Mouse (Mus musculus) neural tube, embryonic 11.5 days (tissue): ENCODE data around the gene Klhl12. TPM values are rescaled to one million over a fixed set of nuclear protein-coding genes. Genes with fewer than 3 reads are reported as not detected.
"Not testable (repeated sequence)": the region's sequence is repeated elsewhere in the genome, so short reads cannot be mapped to it uniquely, and the experiment has no call there.

Experiments used
- ATAC-seq: fragments of 200-750 bp; cut with Nextera tagmentation; 2 replicates; pipeline ENCODE4 v1.8.0; 2017; ENCODE audit warnings: moderate number of reproducible peaks, mild to moderate bottlenecking, moderate TSS enrichment, moderate library complexity; ENCODE audit not compliant: insufficient read depth, low FRiP score, low TSS enrichment
- DNase-seq: peaks from one replicate; pipeline ENCODE4 v3.0.0-alpha.2; 2015; ENCODE audit warnings: low spot score
- H3K27ac ChIP-seq: fragments of 300-500 bp; sonication (generic); 2 replicates; pipeline ENCODE4 v1.5.1; 2014; ENCODE audit warnings: low read depth, mild to moderate bottlenecking, low read length
- H3K27me3 ChIP-seq: fragments of 300-500 bp; sonication (generic); 2 replicates; pipeline ENCODE4 v1.6.1; 2014; ENCODE audit warnings: mild to moderate bottlenecking, low read length, mixed read lengths; ENCODE audit not compliant: control insufficient read depth, insufficient read depth
- H3K36me3 ChIP-seq: fragments of 300-500 bp; sonication (generic); 2 replicates; pipeline ENCODE4 v1.6.1; 2014; ENCODE audit warnings: mild to moderate bottlenecking, low read length, moderate library complexity, mixed read lengths; ENCODE audit not compliant: control insufficient read depth, insufficient read depth
- H3K4me1 ChIP-seq: fragments of 300-500 bp; sonication (generic); 2 replicates; pipeline ENCODE4 v1.6.1; 2014; ENCODE audit warnings: low read length, mixed read lengths; ENCODE audit not compliant: control insufficient read depth, insufficient read depth
- H3K4me2 ChIP-seq: fragments of 300-500 bp; sonication (generic); 2 replicates; pipeline ENCODE4 v1.6.1; 2014; ENCODE audit warnings: low read depth, mild to moderate bottlenecking, moderate library complexity
- H3K4me3 ChIP-seq: fragments of 300-500 bp; sonication (generic); 2 replicates; pipeline ENCODE4 v1.5.1; 2014; ENCODE audit warnings: low read depth, low read length
- H3K9ac ChIP-seq: fragments of 300-500 bp; sonication (generic); 2 replicates; pipeline ENCODE4 v1.6.1; 2014; ENCODE audit warnings: mild to moderate bottlenecking, low read length
- H3K9me3 ChIP-seq: fragments of 300-500 bp; sonication (generic); 2 replicates; pipeline ENCODE4 v1.6.1; 2016; ENCODE audit warnings: low read length; ENCODE audit not compliant: control insufficient read depth
- WGBS: fragments of 180-500 bp; shearing (Covaris S2); extraction: QIAGEN DNeasy Blood & Tissue Kit; methylation state at CpG from one replicate; pipeline ENCODE4 v1.1.7; 2014; 5-methylcytosine and 5-hydroxymethylcytosine counted together
- polyA plus RNA-seq: library from polyadenylated mRNA; unstranded; fragments of >200 nt; fragmentation: Nextera tagmentation; extraction: Ambion mirVana; gene quantifications from 2 replicates; pipeline ENCODE4 v1.2.1, GENCODE M21; 2014

Gene Klhl12
- polyA plus RNA-seq, 1 experiment from 2014 or later = 38.2 TPM

- Histone ChIP-seq H3K4me1 (no peaks in the 10 kb centered on the region), H3K36me3 (no peaks in the 10 kb centered on the region), H3K27me3 (no peaks in the 10 kb centered on the region), H3K27ac (no peak overlapping the region), H3K4me2 (no peak overlapping the region), H3K4me3 (no peak overlapping the region), H3K9me3 (no peaks in the 10 kb centered on the region), H3K9ac (no peak overlapping the region)
- ATAC-seq = no peak
- WGBS = 80% methylated on average over 6 of the region's 6 CpGs
- no peak for DNase-seq
Observed at GRCm38 (mm10) chr1:134526752-134527151, 71.4 kb downstream of the Klhl12 start.

- no peak for DNase-seq
- no peak for ATAC-seq
- no peaks in the 10 kb centered on the region for H3K4me1 ChIP-seq
- no peak overlapping the region for H3K4me3 ChIP-seq
- no peaks in the 10 kb centered on the region for H3K9me3 ChIP-seq
- no peak overlapping the region for H3K4me2 ChIP-seq
- H3K9ac ChIP-seq = no peak overlapping the region
- 84% methylated on average over 6 of the region's 6 CpGs for WGBS
- H3K27me3 ChIP-seq = no peaks in the 10 kb centered on the region
- no peak overlapping the region for H3K27ac ChIP-seq
- H3K36me3 ChIP-seq = no peaks in the 10 kb centered on the region
Observed at GRCm38 (mm10) chr1:134530618-134531017, 75.3 kb downstream of the Klhl12 start.

DNA sequence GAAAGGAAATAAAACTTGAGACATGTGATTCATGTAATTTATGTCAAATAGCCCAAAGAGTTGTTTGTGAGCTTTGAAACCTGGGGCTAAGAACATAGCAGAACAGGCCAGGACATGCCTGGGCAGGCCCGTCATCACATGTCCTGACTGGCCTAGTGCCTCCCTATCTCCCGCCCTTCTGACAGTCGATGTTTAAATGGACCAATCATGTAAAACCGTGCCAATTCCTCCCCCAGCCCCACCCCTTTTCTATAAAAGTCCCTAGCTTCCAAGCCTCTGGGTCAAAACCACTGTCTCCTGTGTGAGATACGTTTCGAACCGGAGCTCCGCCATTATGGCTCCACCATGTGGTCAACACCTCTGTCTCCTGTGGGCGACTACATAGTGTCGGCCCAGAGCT, 78.4 kb downstream of the Klhl12 start:
- not testable (repeated sequence) for H3K4me3 ChIP-seq, H3K36me3 ChIP-seq, H3K27ac ChIP-seq, DNase-seq, ATAC-seq, H3K4me2 ChIP-seq, H3K4me1 ChIP-seq, H3K9me3 ChIP-seq, H3K27me3 ChIP-seq, H3K9ac ChIP-seq
- WGBS = 88% methylated on average over 10 of the region's 10 CpGs

GRCm38 (mm10) chr1:134535054-134535453, 79.7 kb downstream of the Klhl12 start:
- DNase-seq = no peak
- Histone ChIP-seq H3K9ac (no peak overlapping the region), H3K27ac (no peak overlapping the region), H3K9me3 (no peaks in the 10 kb centered on the region), H3K36me3 (no peaks in the 10 kb centered on the region), H3K4me3 (no peak overlapping the region), H3K4me1 (no peaks in the 10 kb centered on the region), H3K4me2 (no peak overlapping the region), H3K27me3 (no peaks in the 10 kb centered on the region)
- no peak for ATAC-seq
- 93% methylated on average over 1 of the region's 1 CpGs for WGBS

DNA sequence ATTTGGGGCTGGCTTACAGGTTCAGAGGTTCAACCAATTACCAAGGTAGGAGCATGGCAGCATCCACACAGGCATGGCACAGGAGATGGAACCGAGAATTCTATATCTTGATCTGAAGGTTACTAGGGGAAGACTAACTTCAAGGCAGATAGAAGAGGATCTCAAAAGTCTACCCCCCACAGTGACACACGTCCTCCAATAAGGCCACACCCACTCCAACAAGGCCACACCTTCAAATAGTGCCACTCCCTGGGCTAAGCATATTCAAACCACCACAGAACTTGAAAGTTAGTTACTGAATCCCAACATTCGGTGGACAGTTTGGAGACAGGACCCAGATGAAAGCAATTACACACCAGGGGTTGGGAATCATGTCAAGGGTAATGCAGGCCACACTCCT, 80.2 kb downstream of the Klhl12 start:
- ATAC-seq = no peak
- WGBS = 76% methylated on average over 3 of the region's 3 CpGs
- no peak overlapping the region for H3K9ac ChIP-seq
- no peaks in the 10 kb centered on the region for H3K4me1 ChIP-seq
- H3K36me3 ChIP-seq = no peaks in the 10 kb centered on the region
- H3K27ac ChIP-seq = no peak overlapping the region
- no peaks in the 10 kb centered on the region for H3K27me3 ChIP-seq
- DNase-seq = no peak
- no peaks in the 10 kb centered on the region for H3K9me3 ChIP-seq
- no peak overlapping the region for H3K4me3 ChIP-seq
- no peak overlapping the region for H3K4me2 ChIP-seq

GRCm38 (mm10) chr1:134540610-134541009, 85.3 kb downstream of the Klhl12 start:
- H3K4me1 ChIP-seq = no peaks in the 10 kb centered on the region
- DNase-seq (no peak), ATAC-seq (no peak)
- H3K9ac ChIP-seq = no peak overlapping the region
- no peak overlapping the region for H3K4me3 ChIP-seq
- H3K4me2 ChIP-seq = no peak overlapping the region
- H3K9me3 ChIP-seq = no peaks in the 10 kb centered on the region; the same call in 1 of the 2 replicates
- no peaks in the 10 kb centered on the region for H3K36me3 ChIP-seq
- no peaks in the 10 kb centered on the region for H3K27me3 ChIP-seq
- H3K27ac ChIP-seq = no peak overlapping the region
- WGBS = 93% methylated on average over 10 of the region's 10 CpGs

Other genes with a start within 250 kb of the Klhl12 start
- 1.4 and 1.5 TPM in 2 replicates for gene Adora1, start 220.1 kb upstream of the Klhl12 start, polyA plus RNA-seq
- 48.2 and 60.2 TPM in 2 replicates for gene Myog, start 165.5 kb upstream of the Klhl12 start, polyA plus RNA-seq
- gene Ppfia4, start 122.6 kb upstream of the Klhl12 start, polyA plus RNA-seq = 3.9 and 4.6 TPM in 2 replicates
- gene Tmem183a, start 93.6 kb upstream of the Klhl12 start, polyA plus RNA-seq = 117 and 120 TPM in 2 replicates
- gene 4933406M09Rik, start 69.6 kb upstream of the Klhl12 start, polyA plus RNA-seq = not detected in 2 replicates
- 22.9 and 28.8 TPM in 2 replicates for gene Cyb5r1, start 50.0 kb upstream of the Klhl12 start, polyA plus RNA-seq
- 81.2 and 83.8 TPM in 2 replicates for gene Adipor1, start 40.2 kb upstream of the Klhl12 start, polyA plus RNA-seq
- gene Rabif, start 39.1 kb downstream of the Klhl12 start, polyA plus RNA-seq = 52.0 TPM in 2 replicates
- gene Mgat4e, start 94.2 kb downstream of the Klhl12 start, polyA plus RNA-seq = not detected in 2 replicates
- 98.7 and 99.6 TPM in 2 replicates for gene Kdm5b, start 104.6 kb downstream of the Klhl12 start, polyA plus RNA-seq
- 2.9 and 3.1 TPM in 2 replicates for gene Syt2, start 191.1 kb downstream of the Klhl12 start, polyA plus RNA-seq